Mouse (Mus musculus) right cerebral cortex, adult 18-20 months (tissue): ENCODE measurements at regions not wholly inside any gene's neighbourhood (a gene's known extent, or its start where the extent isn't known, plus 50 kb on each side); places are given as distances from the start of the nearest gene placed in this dataset.

ENCODE experiments used
- DNase-seq: peaks from one replicate; pipeline ENCODE4 v3.0.0; 2022; ENCODE audit warnings: mixed read lengths

GRCm38 (mm10) chr2:133455484-133456170 is 96.3 kb upstream of the Bmp2 start:
- DNase-seq: no peak

- no peak for DNase-seq
These were observed 95.2 kb upstream of the Bmp2 start for GRCm38 (mm10) chr2:133456785-133457184.

DNA sequence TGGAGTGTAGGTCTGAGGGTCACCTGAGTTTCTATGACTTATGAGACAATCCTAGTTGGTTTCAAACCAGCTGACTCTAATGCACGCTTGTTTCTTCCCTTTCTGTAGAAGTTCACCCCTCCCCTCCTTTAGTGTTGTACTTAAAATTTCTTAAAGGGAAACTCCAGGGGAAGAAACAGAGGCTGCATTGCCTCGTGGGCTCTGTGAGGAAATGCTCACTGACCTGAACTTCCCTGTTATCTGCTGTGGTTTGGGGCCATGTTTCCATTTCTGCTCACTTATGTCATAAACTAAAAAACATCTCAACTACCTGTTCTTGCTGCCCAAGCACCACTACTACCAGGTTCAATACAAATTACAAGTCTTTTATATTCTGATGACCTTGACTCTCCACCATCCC is 93.2 kb upstream of the Bmp2 start:
- no peak for DNase-seq

DNA sequence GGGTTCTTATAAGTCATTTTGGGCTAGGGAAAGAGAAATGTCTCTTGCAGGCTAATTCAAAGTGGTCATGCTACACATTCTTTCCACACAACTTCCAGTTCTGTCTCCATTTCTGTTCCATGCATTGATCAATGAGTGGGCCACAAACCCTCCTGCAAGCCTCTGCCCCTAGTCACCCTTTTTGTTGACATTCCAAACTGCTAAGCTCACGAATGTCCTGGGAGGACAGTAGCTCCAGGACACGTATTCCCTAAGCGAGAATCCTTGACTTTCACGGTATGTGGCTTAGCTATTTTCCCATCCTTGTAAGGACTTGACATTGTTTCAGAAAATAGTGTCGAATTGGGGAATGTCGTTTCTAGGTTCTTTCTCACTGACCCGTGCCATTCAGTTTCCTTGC is 91.1 kb upstream of the Bmp2 start:
- DNase-seq: no peak

DNA sequence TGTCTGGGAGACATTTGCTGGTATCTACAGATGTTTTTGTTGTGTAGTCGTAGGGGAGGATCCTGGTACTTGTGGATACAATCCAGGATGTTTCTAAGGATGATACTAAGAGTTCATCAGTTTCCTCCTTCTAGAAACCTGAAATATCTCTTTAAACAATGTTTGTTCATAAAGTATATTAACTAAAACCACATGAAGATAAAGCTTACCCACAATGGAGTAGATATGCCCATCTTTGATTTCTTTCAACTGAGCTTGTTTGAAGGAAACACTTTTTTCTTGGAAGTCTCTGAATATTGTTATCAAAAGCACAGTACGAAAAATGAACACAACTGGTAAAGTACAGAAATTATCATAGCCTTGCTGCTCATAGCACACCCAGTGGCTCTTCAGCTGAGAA is 89.6 kb upstream of the Bmp2 start:
- no peak for DNase-seq

- DNase-seq: no peak
These were observed 84.5 kb upstream of the Bmp2 start for GRCm38 (mm10) chr2:133467170-133468168.

DNA sequence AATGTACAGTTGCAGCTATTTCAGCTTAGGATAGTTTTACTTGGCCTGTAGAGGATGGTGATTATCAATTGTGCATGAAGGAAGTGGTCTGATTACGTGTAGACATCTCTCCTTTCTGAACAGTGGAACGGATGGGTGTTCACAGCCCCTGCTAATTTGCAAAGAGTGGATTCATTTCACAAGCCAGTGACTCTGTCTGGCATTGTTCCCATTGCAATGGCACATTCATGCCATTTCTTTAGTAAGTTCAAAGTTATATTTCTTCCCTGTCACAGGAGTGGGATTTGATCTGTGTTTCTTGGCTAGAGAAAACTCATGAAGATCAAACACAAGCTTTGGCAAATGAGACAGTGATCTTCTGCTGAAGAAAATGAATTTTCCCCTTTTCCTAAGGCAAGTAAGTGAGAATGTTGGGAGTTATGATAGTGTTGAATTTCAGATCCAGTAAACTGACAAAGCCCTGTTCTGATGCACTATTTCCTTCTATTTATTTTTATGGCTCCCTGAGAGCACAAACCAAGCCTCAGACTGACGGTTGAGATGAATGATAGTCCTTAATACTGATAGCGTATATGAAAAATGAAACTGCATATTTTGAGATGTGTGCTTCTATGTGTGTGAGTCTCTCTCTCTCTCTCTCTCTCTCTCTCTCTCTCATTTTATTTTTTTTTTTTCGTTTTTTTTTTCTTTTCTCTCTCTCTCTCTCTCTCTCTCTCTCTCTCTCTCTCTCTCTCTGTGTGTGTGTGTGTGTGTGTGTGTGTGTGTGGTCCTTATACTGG is 78.8 kb upstream of the Bmp2 start:
- DNase-seq: no peak

DNA sequence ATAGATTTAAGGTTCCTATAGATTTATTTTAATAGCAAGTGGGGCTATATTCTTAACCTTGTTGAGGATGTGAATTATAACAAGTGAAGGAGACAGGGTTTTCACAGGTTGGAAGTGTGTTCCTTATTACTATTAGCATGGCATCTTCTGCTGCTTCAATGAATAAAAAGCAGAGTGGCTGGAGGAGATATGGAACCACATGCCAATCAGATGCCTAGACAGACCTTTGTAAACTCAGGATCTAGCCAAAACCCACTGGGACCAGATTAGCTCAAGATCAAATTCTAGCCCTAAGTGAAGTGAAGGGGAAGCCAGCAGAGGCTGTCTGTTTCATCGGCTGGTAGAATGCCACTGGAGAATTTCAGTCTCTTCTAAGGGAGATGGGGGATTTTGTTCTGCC is 77.8 kb upstream of the Bmp2 start:
- no peak for DNase-seq

- no peak for DNase-seq
These were observed 71.1 kb upstream of the Bmp2 start for GRCm38 (mm10) chr2:133480870-133481269.

- DNase-seq: no peak
These were observed 70.7 kb upstream of the Bmp2 start for GRCm38 (mm10) chr2:133481305-133481704.

DNA sequence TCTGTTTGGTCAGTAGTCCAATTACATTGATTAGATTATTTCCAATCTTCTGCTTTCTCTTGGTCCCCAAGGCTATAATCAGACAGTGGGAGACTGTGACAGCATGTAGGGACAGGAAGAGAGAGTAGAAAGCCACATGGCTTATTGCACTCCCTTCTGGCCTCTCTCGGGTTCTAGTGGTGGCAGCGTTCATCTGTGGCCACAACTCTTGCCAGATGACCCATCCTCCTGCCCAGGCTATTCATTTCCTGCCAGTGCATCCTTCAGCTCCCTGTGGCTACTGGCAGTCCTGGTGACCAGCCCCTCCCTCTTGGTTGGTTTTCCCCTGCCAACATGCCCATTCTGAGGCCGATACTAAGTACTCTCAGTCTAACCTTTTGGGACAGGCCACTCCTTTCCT is 70.2 kb upstream of the Bmp2 start:
- no peak for DNase-seq

DNA sequence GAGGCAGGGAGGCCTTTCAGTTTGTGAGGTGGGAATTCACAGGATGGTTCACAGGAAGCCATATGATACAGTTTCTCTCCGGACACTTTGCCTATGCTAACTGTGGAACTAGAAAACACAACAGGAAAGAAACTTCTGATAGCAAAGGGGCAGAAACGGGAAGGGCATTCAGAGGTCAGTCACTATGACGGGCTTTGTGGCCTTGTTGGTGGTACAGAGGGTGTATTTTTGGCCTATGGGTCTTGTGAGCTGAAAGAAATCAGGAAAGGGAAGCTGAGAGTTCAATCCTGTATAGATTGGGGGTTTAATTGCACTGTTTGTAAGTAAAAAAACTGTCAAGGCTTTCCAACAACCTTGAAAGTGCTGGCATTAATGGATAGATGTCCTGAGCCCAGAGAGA is 56.5 kb upstream of the Bmp2 start:
- DNase-seq: no peak

DNA sequence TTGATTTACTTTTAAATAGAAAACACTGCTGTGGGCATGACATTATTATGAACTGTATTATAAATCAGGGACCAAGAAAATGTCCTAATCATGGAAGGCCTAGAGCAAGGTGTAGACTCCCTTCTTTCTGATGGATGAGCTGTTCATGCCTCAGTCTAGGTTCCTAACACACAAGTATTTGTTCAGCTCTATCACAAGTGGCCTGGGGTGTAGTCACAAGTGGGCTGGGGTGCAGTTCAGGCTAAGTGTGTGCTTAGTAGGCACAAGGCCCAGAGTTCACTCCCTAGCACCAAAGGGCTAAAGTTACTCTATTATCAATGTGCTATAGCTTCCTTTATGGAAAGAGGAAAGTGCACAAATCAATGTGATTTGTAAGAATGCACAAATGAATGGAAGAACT is 55.6 kb upstream of the Bmp2 start:
- DNase-seq: no peak

GRCm38 (mm10) chr2:133497071-133497470 is 54.9 kb upstream of the Bmp2 start:
- DNase-seq: no peak

DNA sequence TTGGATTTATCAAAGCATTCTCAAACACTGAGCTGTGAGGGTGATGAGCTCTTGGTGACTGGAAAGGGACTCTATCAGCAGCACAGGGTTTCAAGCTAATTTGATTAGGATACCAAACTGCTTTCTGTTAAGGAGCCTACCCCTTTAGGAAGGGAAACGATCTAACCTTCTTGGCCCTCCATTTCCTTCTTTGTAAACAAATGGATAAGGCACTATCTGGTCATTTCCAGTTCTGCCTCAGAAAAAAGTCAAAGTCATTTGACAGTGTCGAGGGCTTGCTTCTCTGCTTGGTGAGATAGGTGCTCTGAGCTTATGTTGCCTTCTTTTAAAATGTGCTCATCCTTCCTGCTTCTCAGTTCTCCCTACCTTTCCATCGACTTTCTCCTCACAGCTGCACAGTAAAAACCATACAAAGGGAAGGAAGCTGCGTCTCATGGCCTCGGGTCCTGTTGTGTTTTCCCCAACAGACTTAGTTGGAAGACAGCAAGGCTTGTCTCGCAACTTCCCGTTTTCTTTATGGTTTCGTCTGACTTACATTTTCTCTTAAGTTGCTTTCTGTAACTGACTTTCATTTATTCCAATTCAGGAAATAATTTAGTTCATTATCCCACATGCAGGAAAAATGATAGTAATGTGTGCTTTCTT is 54.3 kb upstream of the Bmp2 start:
- DNase-seq: no peak

DNA sequence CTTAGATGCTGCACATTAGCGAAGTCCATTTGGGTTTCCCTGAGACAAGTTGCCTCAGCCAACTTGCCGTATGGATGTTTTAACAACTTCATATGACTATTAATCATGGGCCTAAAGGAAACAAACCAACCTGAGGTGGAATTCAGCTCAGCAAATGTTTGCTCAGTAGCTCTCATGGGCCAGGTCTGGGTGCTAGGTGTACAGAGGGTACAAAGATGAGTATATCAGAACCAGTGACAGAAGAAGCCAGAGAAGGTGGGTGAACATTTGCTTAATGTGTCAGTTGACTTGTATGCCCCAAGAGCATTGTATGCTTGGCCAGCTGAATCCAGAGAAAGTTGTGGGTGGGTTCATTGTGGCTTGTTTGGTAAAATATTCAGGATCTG is 53.8 kb upstream of the Bmp2 start:
- no peak for DNase-seq

DNA sequence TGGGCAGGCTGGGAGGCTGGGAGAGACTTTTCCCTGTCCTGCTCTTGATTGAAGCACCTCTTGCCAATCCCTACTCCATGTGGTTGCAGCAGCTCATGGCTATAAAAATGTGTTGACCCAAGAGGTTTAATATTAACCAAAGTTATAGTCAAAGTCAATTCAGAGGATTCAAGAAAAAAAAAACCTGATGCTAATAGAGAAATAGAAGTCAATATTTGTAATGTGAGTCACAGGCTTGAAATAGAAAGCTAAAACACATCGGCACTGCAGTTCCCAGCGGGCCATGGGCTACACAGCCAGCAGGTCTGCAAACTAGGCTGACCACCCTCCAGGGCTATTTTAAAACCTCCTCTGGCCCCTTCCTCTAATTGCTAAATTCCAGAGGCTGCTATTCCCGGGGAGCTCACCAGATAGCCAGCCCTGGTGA is 53.2 kb upstream of the Bmp2 start:
- no peak for DNase-seq

DNA sequence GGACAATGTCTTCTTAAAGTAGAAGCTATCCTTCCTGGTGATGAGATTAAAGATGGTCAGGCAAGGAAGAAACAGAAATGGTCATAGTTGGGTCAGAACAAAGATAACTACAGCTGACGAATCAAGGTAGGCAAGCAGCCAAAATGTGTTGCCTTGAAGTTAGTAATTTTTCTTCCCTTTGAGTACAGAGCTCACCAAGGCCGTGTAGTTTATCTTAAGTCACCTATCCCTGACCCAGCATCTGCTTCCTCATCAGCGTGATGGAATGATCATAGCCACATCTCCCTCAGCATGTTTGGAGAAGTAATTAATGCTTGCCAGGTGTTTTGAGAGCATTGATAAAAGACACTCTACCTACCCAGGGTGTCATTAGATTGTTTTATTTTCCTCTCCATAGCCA is 52.1 kb upstream of the Bmp2 start:
- DNase-seq: no peak
